Mouse (Mus musculus) liver, adult 2 months (tissue): ENCODE results near the gene Klrb1c. TPM values are rescaled to one million over a fixed set of nuclear protein-coding genes. Genes with fewer than 3 reads are reported as not detected.
"Not testable (repeated sequence)": the region's sequence is repeated elsewhere in the genome, so short reads cannot be mapped to it uniquely, and the experiment has no call there.

Source experiments
- DNase-seq: peaks from one replicate; pipeline ENCODE4 v3.0.0-alpha.2; 2011; ENCODE audit warnings: low read depth, low spot score; ENCODE audit errors: extremely low read depth
- H3K27ac ChIP-seq: fragments of 200-500 bp; replicated peaks from 2 replicates; pipeline ENCODE4 v1.5.1; 2012; ENCODE audit warnings: low read depth, mild to moderate bottlenecking, control low read depth, inconsistent platforms, low read length; ENCODE audit not compliant: insufficient read depth
- H3K27me3 ChIP-seq: fragments of 200-500 bp; 2 replicates; pipeline ENCODE4 v1.6.1; 2012; ENCODE audit warnings: mild to moderate bottlenecking, moderate library complexity, low read length, inconsistent platforms; ENCODE audit not compliant: control insufficient read depth, insufficient read depth
- H3K36me3 ChIP-seq: fragments of 200-500 bp; 2 replicates; pipeline ENCODE4 v1.6.1; 2012; ENCODE audit warnings: low read length, inconsistent platforms; ENCODE audit not compliant: control insufficient read depth, insufficient read depth
- H3K4me1 ChIP-seq: fragments of 200-500 bp; 2 replicates; pipeline ENCODE4 v1.6.1; 2011; ENCODE audit warnings: low read length; ENCODE audit not compliant: control insufficient read depth, insufficient read depth
- H3K4me3 ChIP-seq: fragments of 200-500 bp; 2 replicates; pipeline ENCODE4 v1.5.1; 2011; ENCODE audit warnings: low read depth, mild to moderate bottlenecking, control low read depth, low read length, moderate library complexity; ENCODE audit not compliant: insufficient read depth
- H3K79me2 ChIP-seq: fragments of 200-500 bp; 2 replicates; pipeline ENCODE4 v1.6.1; 2012; ENCODE audit warnings: inconsistent platforms, mild to moderate bottlenecking, low read length, moderate library complexity; ENCODE audit not compliant: control insufficient read depth, insufficient read depth
- H3K9ac ChIP-seq: fragments of 200-500 bp; 2 replicates; pipeline ENCODE4 v1.6.1; 2012; ENCODE audit warnings: low read depth, mild to moderate bottlenecking, control low read depth, inconsistent platforms, low read length
- CTCF ChIP-seq: fragments of 200-500 bp; IDR thresholded peaks from 2 replicates; pipeline ENCODE4 v1.5.1; 2011; ENCODE audit warnings: low read depth, low read length, control low read depth
- POLR2A ChIP-seq: fragments of 200-500 bp; IDR thresholded peaks from 2 replicates; pipeline ENCODE4 v1.6.1; 2011; ENCODE audit warnings: low read length, control low read depth; ENCODE audit not compliant: insufficient read depth; ENCODE audit errors: extremely low read depth
- WGBS: fragments of 180-500 bp; shearing (Covaris S2); methylation state at CpG from one replicate; pipeline ENCODE4 v1.1.7; 2018; 5-methylcytosine and 5-hydroxymethylcytosine counted together
- polyA plus RNA-seq: library from polyadenylated mRNA; depleted of rRNA; stranded (reverse); fragments of >200 nt; gene quantifications from 2 replicates; pipeline ENCODE4 v1.2.3, GENCODE M21; 2012
- total RNA-seq: library from RNA; depleted of rRNA; stranded (reverse); fragments of >200 nt; gene quantifications from 2 replicates; pipeline ENCODE4 v1.2.3, GENCODE M21; 2014

Klrb1c gene
- total and polyA plus RNA-seq, 2 experiments, result 0.13 to 1.1 TPM

GRCm38 (mm10) chr6:128761144-128761540, 27.9 kb downstream of the Klrb1c start:
- no peak for DNase-seq
- whole genome bisulfite sequencing, result 52% methylated on average over 5 of the region's 5 CpGs
- H3K9ac ChIP-seq, result no peak overlapping the region
- no peaks in the 10 kb centered on the region for H3K36me3 ChIP-seq
- TF ChIP-seq POLR2A (no peak), CTCF (no peak)
- no peak overlapping the region for H3K27ac ChIP-seq
- peaks cover 1% of the 10 kb centered on the region; the same call in 1 of the 2 replicates for H3K4me1 ChIP-seq
- no peaks in the 10 kb centered on the region for H3K79me2 ChIP-seq
- no peak overlapping the region for H3K4me3 ChIP-seq
- no peaks in the 10 kb centered on the region for H3K27me3 ChIP-seq

- H3K27ac ChIP-seq, result peak overlapping the region; percentile 70
- peak; percentile 69 for DNase-seq
- TF ChIP-seq CTCF, result peak; percentile 70
- H3K4me1 ChIP-seq, H3K79me2 ChIP-seq, H3K27me3 ChIP-seq, H3K36me3 ChIP-seq: not testable (repeated sequence)
- peak overlapping the region; percentile 73 for H3K9ac ChIP-seq
- WGBS, result under 1% methylated on average over 44 of the region's 44 CpGs
- peak overlapping the region; percentile 79 for H3K4me3 ChIP-seq
Observed at GRCm38 (mm10) chr6:128760416-128761143, 28.4 kb downstream of the Klrb1c start.

DNA sequence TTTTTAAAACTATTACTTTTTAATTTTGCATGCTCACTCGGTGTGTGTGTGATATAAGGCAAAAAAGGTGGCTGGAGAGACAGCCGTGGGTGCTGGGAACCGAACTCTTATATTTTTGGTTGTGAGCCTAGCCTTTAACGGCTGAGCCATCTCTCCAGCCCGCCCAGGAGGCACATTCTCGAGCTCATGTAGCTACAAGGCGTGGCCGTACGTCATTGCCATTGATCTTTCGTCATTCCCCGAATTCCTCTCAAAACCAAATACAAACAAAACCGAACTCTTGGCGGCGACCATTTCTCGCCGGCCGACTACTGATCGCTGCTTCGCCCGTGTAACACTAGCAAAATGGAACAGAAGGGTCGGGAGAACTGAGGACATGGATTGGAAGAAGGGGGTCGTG, 29.0 kb downstream of the Klrb1c start:
- Histone ChIP-seq H3K27ac (peak overlapping the region; percentile 70), H3K9ac (peak overlapping the region; percentile 73), H3K4me3 (peak overlapping the region; percentile 79)
- DNase-seq, result peak; percentile 83
- WGBS, result under 1% methylated on average over 22 of the region's 22 CpGs
- H3K27me3 ChIP-seq, H3K4me1 ChIP-seq, H3K36me3 ChIP-seq, H3K79me2 ChIP-seq: not testable (repeated sequence)

DNA sequence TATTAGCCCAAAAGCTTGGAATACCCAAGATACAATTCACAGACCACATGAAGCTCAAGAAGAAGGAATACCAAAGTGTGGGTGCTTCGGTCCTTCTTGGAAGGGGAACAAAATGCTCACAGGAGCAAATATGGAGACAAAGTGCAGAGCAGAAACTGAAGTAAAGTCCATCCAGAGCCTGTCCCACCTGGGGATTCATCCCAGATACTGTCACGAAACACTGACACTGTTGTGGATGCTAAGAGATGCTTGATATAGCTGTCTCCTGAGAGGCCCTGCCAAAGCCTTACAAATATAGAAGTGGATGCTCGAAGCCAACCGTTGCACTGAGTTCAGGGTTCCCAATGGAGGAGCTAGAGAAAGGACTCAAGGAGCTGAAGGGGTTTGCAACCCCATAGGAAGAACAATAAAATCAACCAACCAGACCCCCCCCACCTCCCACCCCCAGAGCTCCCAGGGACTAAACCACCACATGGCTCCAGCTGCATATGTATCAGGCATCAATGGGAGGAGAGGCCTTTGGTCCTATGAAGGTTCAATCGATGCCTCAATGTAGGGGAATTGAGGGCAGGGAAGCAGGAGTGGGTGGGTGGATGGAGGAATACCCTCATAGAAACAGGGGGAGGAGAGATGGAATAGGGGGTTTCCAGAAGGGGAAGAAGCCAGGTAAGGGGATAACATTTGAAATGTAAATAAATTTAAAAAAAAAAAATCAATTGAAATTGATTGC, 29.6 kb downstream of the Klrb1c start:
- peaks cover 9% of the 10 kb centered on the region; the same call in 1 of the 2 replicates for H3K4me1 ChIP-seq
- 91% methylated on average over 5 of the region's 5 CpGs for WGBS

DNA sequence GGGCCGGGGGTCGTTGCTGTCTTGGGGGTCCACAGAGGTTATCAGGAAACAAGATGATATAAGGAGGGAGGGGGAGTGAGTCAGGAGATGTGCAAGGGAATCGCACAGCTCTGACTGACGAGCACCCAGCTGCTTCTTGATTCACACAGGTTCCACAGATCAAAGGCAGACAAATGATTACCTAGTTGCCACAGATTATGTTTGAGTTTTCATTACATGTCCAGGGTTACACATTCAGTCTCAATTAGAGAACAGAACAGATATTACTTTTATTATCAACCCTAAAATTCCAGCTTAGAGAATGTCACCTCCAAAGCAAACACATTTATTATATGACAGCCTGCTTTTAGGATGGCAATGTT, 33.6 kb downstream of the Klrb1c start:
- peak; percentile 90 for DNase-seq
- H3K27me3 ChIP-seq, H3K36me3 ChIP-seq, H3K79me2 ChIP-seq, H3K9ac ChIP-seq: not testable (repeated sequence)
- Histone ChIP-seq H3K27ac (peak overlapping the region; percentile 86), H3K4me1 (peaks cover 12% of the 10 kb centered on the region; the same call in 1 of the 2 replicates), H3K4me3 (peak overlapping the region; percentile 35; the same call in 1 of the 2 replicates)
- 9% methylated on average over 4 of the region's 4 CpGs for WGBS

More for the DNA sequence above, 29.6 kb downstream of the Klrb1c start:
- TF ChIP-seq CTCF (no peak), POLR2A (no peak)
- Histone ChIP-seq H3K79me2 (no peaks in the 10 kb centered on the region), H3K4me3 (no peak overlapping the region), H3K9ac (no peak overlapping the region), H3K27ac (no peak overlapping the region), H3K27me3 (no peaks in the 10 kb centered on the region), H3K36me3 (no peaks in the 10 kb centered on the region)
- no peak for DNase-seq

DNA sequence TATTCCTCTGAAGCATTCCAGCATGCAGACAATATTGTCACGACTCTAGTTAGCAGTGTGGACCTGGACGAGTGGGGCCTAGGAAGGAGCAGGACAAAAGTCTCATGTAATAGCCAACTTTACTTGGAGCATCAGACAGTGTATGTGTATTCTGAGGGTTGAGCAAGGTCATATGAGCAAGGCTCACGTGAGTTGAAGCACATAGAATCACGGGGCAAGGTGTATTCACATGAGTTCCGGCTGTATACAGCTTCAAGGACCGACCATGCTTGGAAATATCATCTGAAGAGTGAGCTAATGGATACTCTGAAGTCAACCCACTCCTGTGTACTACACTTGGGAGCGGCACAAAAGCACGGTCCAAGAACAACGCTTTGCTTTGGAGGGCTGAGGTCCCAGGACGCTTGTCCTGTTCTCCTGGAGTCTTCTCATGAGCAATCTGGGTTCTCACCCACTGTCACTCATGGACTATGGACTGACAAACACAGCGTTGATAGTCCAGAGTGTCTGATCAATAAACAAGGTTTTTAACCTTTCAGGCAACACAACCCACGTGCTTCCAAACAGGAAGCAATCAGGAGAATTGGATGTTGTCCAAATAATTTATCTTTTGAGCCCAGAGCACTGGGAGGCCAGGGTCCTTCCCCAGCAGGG, 34.1 kb downstream of the Klrb1c start:
- WGBS, result 20% methylated on average over 12 of the region's 12 CpGs
- H3K27me3 ChIP-seq, result not testable (repeated sequence)
- H3K9ac ChIP-seq, result peak overlapping the region; percentile 20

GRCm38 (mm10) chr6:128754265-128754664, 34.8 kb downstream of the Klrb1c start:
- DNase-seq, result peak; percentile 33
- WGBS, result 5% methylated on average over 10 of the region's 10 CpGs
- H3K27me3 ChIP-seq, H3K36me3 ChIP-seq, H3K79me2 ChIP-seq: not testable (repeated sequence)
- H3K27ac ChIP-seq, result peak overlapping the region; percentile 78
- peak overlapping the region; percentile 54 for H3K9ac ChIP-seq
- H3K4me1 ChIP-seq, result peaks cover 10% of the 10 kb centered on the region; the same call in 1 of the 2 replicates
- H3K4me3 ChIP-seq, result 0 out of 2 replicates have a peak overlapping the region, but pooled peaks have one; percentile 11

More for the DNA sequence above, 34.1 kb downstream of the Klrb1c start:
- Histone ChIP-seq H3K27ac (peak overlapping the region; percentile 86), H3K4me1 (peaks cover 12% of the 10 kb centered on the region; the same call in 1 of the 2 replicates), H3K4me3 (peak overlapping the region; percentile 35; the same call in 1 of the 2 replicates)
- not testable (repeated sequence) for H3K79me2 ChIP-seq, H3K36me3 ChIP-seq
- DNase-seq, result peak; percentile 96
